Mouse (Mus musculus): ENCODE measurements around the gene Tuba1c. TPM values are rescaled to one million over a fixed set of nuclear protein-coding genes. Genes with fewer than 3 reads are reported as not detected.

The Tuba1c gene
- total and polyA plus RNA-seq, 3 experiments, result 129 to 163 TPM; not detected in 1

DNA sequence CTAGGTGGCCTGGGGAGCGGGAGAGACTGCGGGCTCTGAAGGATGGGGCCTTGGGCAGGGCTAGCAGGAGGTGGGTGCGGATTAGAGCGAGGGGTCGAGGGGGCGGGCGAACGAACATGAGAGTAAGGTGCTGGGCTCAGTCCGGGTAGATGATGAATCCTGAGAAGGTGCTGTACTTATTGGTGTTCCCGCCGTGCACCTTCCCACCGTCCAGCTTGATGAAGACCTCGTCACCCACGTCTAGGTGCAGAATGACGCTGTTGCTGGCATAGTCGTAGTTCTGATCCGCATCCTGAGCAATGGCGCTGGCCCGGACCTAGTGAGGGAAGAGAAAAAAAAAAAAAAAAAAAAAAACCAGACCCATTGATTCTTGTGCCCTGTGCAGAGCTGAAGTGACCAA lies 54.9 kb downstream of the Tuba1c start:
- TF ChIP-seq NELFE (IDR thresholded peaks at IDR 0.05; ENCODE audit: low read depth, low read length) (no peak), ZNF384 (IDR thresholded peaks at IDR 0.05; ENCODE audit: low read depth, low read length) (0 out of 2 replicates have a peak, but pooled peaks have one; percentile 34)
- H3K27me3 ChIP-seq (ENCODE audit: control insufficient read depth in 1 of 2, insufficient read depth in 2 of 2, low read length in 2 of 2), result no peaks in the 10 kb centered on the region
- no peaks in the 10 kb centered on the region for H3K79me2 ChIP-seq (ENCODE audit: control insufficient read depth, insufficient read depth, low read length, poor library complexity)
- no peak for DNase-seq (ENCODE audit: low read depth, low spot score)
- H3K9ac ChIP-seq (ENCODE audit: control insufficient read depth, low read depth, low read length, poor library complexity, severe bottlenecking), result no peak overlapping the region
- no peaks in the 10 kb centered on the region for H3K9me3 ChIP-seq (replicated peaks; ENCODE audit: insufficient read depth, low read length)
- H3K4me1 ChIP-seq (ENCODE audit: control insufficient read depth in 1 of 2, insufficient read depth in 2 of 2, low read length in 2 of 2), result no peaks in the 10 kb centered on the region
- H3K27ac ChIP-seq (ENCODE audit: control insufficient read depth, low read depth, low read length), result no peak overlapping the region
- peaks cover 0 to 9% of the 10 kb centered on the region in 2 experiments; a peak in 2 of 4 replicates for H3K36me3 ChIP-seq (ENCODE audit: control insufficient read depth in 1 of 2, insufficient read depth in 2 of 2, low read length in 2 of 2)
- H3K4me3 ChIP-seq (ENCODE audit: control insufficient read depth in 1 of 2, insufficient read depth in 1 of 2, low read depth in 2 of 2, low read length in 2 of 2), result no peak overlapping the region

DNA sequence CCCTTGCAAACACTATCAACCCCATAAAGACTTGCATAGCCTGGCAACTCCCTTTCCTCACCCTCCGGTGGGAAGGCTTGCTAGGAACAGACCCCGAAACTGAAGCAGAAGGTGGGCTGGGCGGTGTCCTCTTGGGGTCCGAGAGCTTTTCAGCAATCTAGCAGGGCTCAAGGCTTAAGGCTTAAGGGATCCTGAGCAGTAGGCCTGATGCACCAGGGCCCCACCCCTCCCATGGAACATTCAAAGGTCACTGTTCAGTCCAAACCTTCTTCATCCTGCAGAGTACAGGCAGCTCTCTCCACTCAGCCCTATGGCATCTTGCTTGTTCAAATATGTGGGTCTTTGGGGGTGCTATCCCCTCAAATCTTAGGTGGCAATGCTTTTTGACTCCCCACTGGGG lies 56.3 kb downstream of the Tuba1c start:
- no peak for DNase-seq (ENCODE audit: low read depth, low spot score)
- Histone ChIP-seq H3K4me3 (ENCODE audit: control insufficient read depth in 1 of 2, insufficient read depth in 1 of 2, low read depth in 2 of 2, low read length in 2 of 2) (no peak overlapping the region), H3K9ac (ENCODE audit: control insufficient read depth, low read depth, low read length, poor library complexity, severe bottlenecking) (no peak overlapping the region), H3K36me3 (ENCODE audit: control insufficient read depth in 1 of 2, insufficient read depth in 2 of 2, low read length in 2 of 2) (peaks cover 0 to 4% of the 10 kb centered on the region in 2 experiments; a peak in 1 of 4 replicates), H3K27me3 (ENCODE audit: control insufficient read depth in 1 of 2, insufficient read depth in 2 of 2, low read length in 2 of 2) (no peaks in the 10 kb centered on the region), H3K9me3 (replicated peaks; ENCODE audit: insufficient read depth, low read length) (no peaks in the 10 kb centered on the region), H3K4me1 (ENCODE audit: control insufficient read depth in 1 of 2, insufficient read depth in 2 of 2, low read length in 2 of 2) (no peaks in the 10 kb centered on the region), H3K27ac (ENCODE audit: control insufficient read depth, low read depth, low read length) (no peak overlapping the region), H3K79me2 (ENCODE audit: control insufficient read depth, insufficient read depth, low read length, poor library complexity) (no peaks in the 10 kb centered on the region)
- TF ChIP-seq HCFC1 (IDR thresholded peaks at IDR 0.05; ENCODE audit: low read depth, low read length) (no peak), RAD21 (IDR thresholded peaks at IDR 0.05; ENCODE audit: low read depth, low read length) (no peak), MYC (IDR thresholded peaks at IDR 0.05; ENCODE audit: low read depth, low read length) (no peak), TAL1 (IDR thresholded peaks at IDR 0.05; ENCODE audit: low read length) (no peak), EP300 (IDR thresholded peaks at IDR 0.05; ENCODE audit: low read depth in 1 of 2, low read length in 2 of 2) (no peak)

DNA sequence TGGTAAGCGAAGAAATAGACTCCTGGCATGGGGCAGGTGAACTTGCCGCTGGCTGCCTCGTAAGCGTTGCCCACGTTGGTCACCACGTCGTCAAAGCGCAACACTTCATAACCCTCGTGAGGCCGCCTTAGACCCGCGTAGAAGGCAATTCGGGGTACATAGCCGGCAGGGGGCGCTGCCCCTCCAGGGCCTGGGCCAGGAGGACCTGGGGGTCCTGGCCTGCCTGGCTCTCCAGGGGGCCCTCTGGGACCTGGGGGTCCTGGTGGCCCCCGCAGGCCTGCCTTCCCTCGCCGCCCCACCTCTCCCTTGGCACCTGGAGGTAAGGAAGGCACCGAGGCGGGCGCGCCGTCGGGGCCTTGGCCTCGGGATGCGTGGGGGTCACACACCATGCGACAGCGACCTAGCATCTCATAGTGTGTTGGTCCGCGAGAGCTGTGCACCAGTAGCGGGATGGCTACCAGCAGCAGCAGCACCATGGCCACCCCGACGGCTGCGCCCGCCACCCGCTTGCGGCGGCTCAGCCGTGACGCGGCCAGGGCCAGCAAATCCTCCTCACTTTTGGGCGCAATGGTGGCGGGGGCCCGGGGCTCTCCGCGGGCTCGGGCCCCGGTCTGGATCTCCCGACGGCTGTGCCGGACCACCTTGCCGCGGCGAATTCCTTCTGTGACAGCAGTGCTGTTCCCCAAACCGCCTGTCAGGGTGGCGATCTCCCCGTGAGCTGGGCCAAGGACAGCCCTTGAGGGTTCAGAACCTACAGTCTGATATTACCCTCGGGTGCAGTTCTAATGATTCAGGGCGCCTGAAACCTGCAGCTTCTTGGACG lies 57.8 kb downstream of the Tuba1c start, which contains the start of gene C1ql4:
Gene C1ql4, minus strand, starts transcription at position 565 of the 823 bp plus-strand sequence.
- Histone ChIP-seq H3K4me1 (ENCODE audit: control insufficient read depth in 1 of 2, insufficient read depth in 2 of 2, low read length in 2 of 2) (no peaks in the 10 kb centered on the region), H3K27me3 (ENCODE audit: control insufficient read depth in 1 of 2, insufficient read depth in 2 of 2, low read length in 2 of 2) (no peaks in the 10 kb centered on the region), H3K9ac (ENCODE audit: control insufficient read depth, low read depth, low read length, poor library complexity, severe bottlenecking) (no peak within 1 kb of the TSS), H3K9me3 (replicated peaks; ENCODE audit: insufficient read depth, low read length) (no peaks in the 10 kb centered on the region), H3K4me3 (ENCODE audit: control insufficient read depth in 1 of 2, insufficient read depth in 1 of 2, low read depth in 2 of 2, low read length in 2 of 2) (peak within 1 kb of the TSS; percentile 35 to 56), H3K36me3 (ENCODE audit: control insufficient read depth in 1 of 2, insufficient read depth in 2 of 2, low read length in 2 of 2) (peaks cover 2 to 3% of the 10 kb centered on the region in 2 experiments; a peak in 3 of 4 replicates), H3K27ac (ENCODE audit: control insufficient read depth, low read depth, low read length) (no peak within 1 kb of the TSS), H3K79me2 (ENCODE audit: control insufficient read depth, insufficient read depth, low read length, poor library complexity) (no peaks in the 10 kb centered on the region)
- no peak for DNase-seq (ENCODE audit: low read depth, low spot score)
- TF ChIP-seq POLR2AphosphoS5 (IDR thresholded peaks at IDR 0.05; ENCODE audit: borderline replicate concordance, low read depth, low read length) (no peak), POLR2A (IDR thresholded peaks at IDR 0.05; ENCODE audit: control insufficient read depth in 1 of 2, insufficient read depth in 1 of 2, low read depth in 1 of 2, low read length in 2 of 2, poor library complexity in 1 of 2) (no peak), CTCF (IDR thresholded peaks at IDR 0.05 in 2 of 3, conservative IDR thresholded peaks at IDR 0.05 in 1 of 3; ENCODE audit: control insufficient read depth in 1 of 3, insufficient read depth in 1 of 3, low read depth in 2 of 3, low read length in 3 of 3, poor library complexity in 1 of 3, severe bottlenecking in 1 of 3) (0 out of 6 replicates have a peak, but pooled peaks of 1 of the 3 experiments have one; percentile 1), MAZ (IDR thresholded peaks at IDR 0.05; ENCODE audit: low read depth, low read length) (no peak)

Other genes starting within 250 kb of the Tuba1c start
- gene Wnt1, start 240.0 kb upstream of the Tuba1c start, total RNA-seq (2012; rRNA removed), result not detected in 2 replicates
- not detected for gene Wnt1, start 240.0 kb upstream of the Tuba1c start, polyA plus RNA-seq (2012; ENCODE audit: insufficient read depth in 1 of 2, insufficient read length in 2 of 2, low read depth in 1 of 2, low replicate concordance in 2 of 2, missing spikeins in 1 of 2)
- 2.8 and 4.0 TPM in 2 replicates for gene Ddn, start 220.4 kb upstream of the Tuba1c start, total RNA-seq (2012; rRNA removed)
- 1 to 10 TPM in 1 of 2 experiments, not detected in 1; 4.2 TPM for gene Ddn, start 220.4 kb upstream of the Tuba1c start, polyA plus RNA-seq (2012; ENCODE audit: insufficient read depth in 1 of 2, insufficient read length in 2 of 2, low read depth in 1 of 2, low replicate concordance in 2 of 2, missing spikeins in 1 of 2)
- gene Prkag1, start 198.4 kb upstream of the Tuba1c start, total RNA-seq (2012; rRNA removed), result 122 and 126 TPM in 2 replicates
- gene Prkag1, start 198.4 kb upstream of the Tuba1c start, polyA plus RNA-seq (2012; ENCODE audit: insufficient read depth in 1 of 2, insufficient read length in 2 of 2, low read depth in 1 of 2, low replicate concordance in 2 of 2, missing spikeins in 1 of 2), result 100 to 1,000 TPM; 141 to 348 TPM
- gene Kmt2d, start 158.7 kb upstream of the Tuba1c start, total RNA-seq (2012; rRNA removed), result 12.5 and 15.4 TPM in 2 replicates
- 10 to 100 TPM; 42.0 to 47.7 TPM for gene Kmt2d, start 158.7 kb upstream of the Tuba1c start, polyA plus RNA-seq (2012; ENCODE audit: insufficient read depth in 1 of 2, insufficient read length in 2 of 2, low read depth in 1 of 2, low replicate concordance in 2 of 2, missing spikeins in 1 of 2)
- 9.4 and 10.1 TPM in 2 replicates for gene Rhebl1, start 135.4 kb upstream of the Tuba1c start, total RNA-seq (2012; rRNA removed)
- 10 to 100 TPM in 1 of 2 experiments, not detected in 1; 16.6 TPM for gene Rhebl1, start 135.4 kb upstream of the Tuba1c start, polyA plus RNA-seq (2012; ENCODE audit: insufficient read depth in 1 of 2, insufficient read length in 2 of 2, low read depth in 1 of 2, low replicate concordance in 2 of 2, missing spikeins in 1 of 2)
- 0.12 TPM in 1 of 2 replicates, not detected in the other for gene Dhh, start 131.4 kb upstream of the Tuba1c start, total RNA-seq (2012; rRNA removed)
- not detected for gene Dhh, start 131.4 kb upstream of the Tuba1c start, polyA plus RNA-seq (2012; ENCODE audit: insufficient read depth in 1 of 2, insufficient read length in 2 of 2, low read depth in 1 of 2, low replicate concordance in 2 of 2, missing spikeins in 1 of 2)
- 7.0 and 13.5 TPM in 2 replicates for gene Lmbr1l, start 111.7 kb upstream of the Tuba1c start, total RNA-seq (2012; rRNA removed)
- 10 to 100 TPM in 1 of 2 experiments, not detected in 1; 17.3 TPM for gene Lmbr1l, start 111.7 kb upstream of the Tuba1c start, polyA plus RNA-seq (2012; ENCODE audit: insufficient read depth in 1 of 2, insufficient read length in 2 of 2, low read depth in 1 of 2, low replicate concordance in 2 of 2, missing spikeins in 1 of 2)
- gene Tuba1b, start 95.3 kb upstream of the Tuba1c start, total RNA-seq (2012; rRNA removed), result 1,577 and 1,672 TPM in 2 replicates
- gene Tuba1b, start 95.3 kb upstream of the Tuba1c start, polyA plus RNA-seq (2012; ENCODE audit: insufficient read depth in 1 of 2, insufficient read length in 2 of 2, low read depth in 1 of 2, low replicate concordance in 2 of 2, missing spikeins in 1 of 2), result 1,000 to 10,000 TPM in 1 of 2 experiments, not detected in 1; 1,861 TPM
- not detected in 2 replicates for gene Gm49450, start 76.3 kb upstream of the Tuba1c start, total RNA-seq (2012; rRNA removed)
- gene Gm49450, start 76.3 kb upstream of the Tuba1c start, polyA plus RNA-seq (2012; ENCODE audit: insufficient read depth in 1 of 2, insufficient read length in 2 of 2, low read depth in 1 of 2, low replicate concordance in 2 of 2, missing spikeins in 1 of 2), result not detected
- gene Tuba1a, start 76.2 kb upstream of the Tuba1c start, total RNA-seq (2012; rRNA removed), result 112 and 133 TPM in 2 replicates
- 10 to 100 TPM in 1 of 2 experiments, not detected in 1; 83.6 TPM for gene Tuba1a, start 76.2 kb upstream of the Tuba1c start, polyA plus RNA-seq (2012; ENCODE audit: insufficient read depth in 1 of 2, insufficient read length in 2 of 2, low read depth in 1 of 2, low replicate concordance in 2 of 2, missing spikeins in 1 of 2)
- not detected in 2 replicates for gene Prph, start 25.3 kb downstream of the Tuba1c start, total RNA-seq (2012; rRNA removed)
- gene Prph, start 25.3 kb downstream of the Tuba1c start, polyA plus RNA-seq (2012; ENCODE audit: insufficient read depth in 1 of 2, insufficient read length in 2 of 2, low read depth in 1 of 2, low replicate concordance in 2 of 2, missing spikeins in 1 of 2), result not detected
- gene Troap, start 44.7 kb downstream of the Tuba1c start, total RNA-seq (2012; rRNA removed), result 24.3 and 25.8 TPM in 2 replicates
- 10 to 100 TPM in 1 of 2 experiments, not detected in 1; 70.2 TPM for gene Troap, start 44.7 kb downstream of the Tuba1c start, polyA plus RNA-seq (2012; ENCODE audit: insufficient read depth in 1 of 2, insufficient read length in 2 of 2, low read depth in 1 of 2, low replicate concordance in 2 of 2, missing spikeins in 1 of 2)
- gene C1ql4, start 57.9 kb downstream of the Tuba1c start, total RNA-seq (2012; rRNA removed), result 0.15 TPM in 1 of 2 replicates, not detected in the other
- under 1 TPM in 1 of 2 experiments, not detected in 1; 0.08 TPM for gene C1ql4, start 57.9 kb downstream of the Tuba1c start, polyA plus RNA-seq (2012; ENCODE audit: insufficient read depth in 1 of 2, insufficient read length in 2 of 2, low read depth in 1 of 2, low replicate concordance in 2 of 2, missing spikeins in 1 of 2)
- 3.2 TPM in 2 replicates for gene Dnajc22, start 63.3 kb downstream of the Tuba1c start, total RNA-seq (2012; rRNA removed)
- gene Dnajc22, start 63.3 kb downstream of the Tuba1c start, polyA plus RNA-seq (2012; ENCODE audit: insufficient read depth in 1 of 2, insufficient read length in 2 of 2, low read depth in 1 of 2, low replicate concordance in 2 of 2, missing spikeins in 1 of 2), result 1 to 10 TPM in 1 of 2 experiments, not detected in 1; 5.3 TPM
- 8.2 and 12.0 TPM in 2 replicates for gene Spats2, start 96.0 kb downstream of the Tuba1c start, total RNA-seq (2012; rRNA removed)
- 10 to 100 TPM in 1 of 2 experiments, not detected in 1; 24.5 TPM for gene Spats2, start 96.0 kb downstream of the Tuba1c start, polyA plus RNA-seq (2012; ENCODE audit: insufficient read depth in 1 of 2, insufficient read length in 2 of 2, low read depth in 1 of 2, low replicate concordance in 2 of 2, missing spikeins in 1 of 2)
- 0.15 and 0.16 TPM in 2 replicates for gene Kcnh3, start 195.0 kb downstream of the Tuba1c start, total RNA-seq (2012; rRNA removed)
- gene Kcnh3, start 195.0 kb downstream of the Tuba1c start, polyA plus RNA-seq (2012; ENCODE audit: insufficient read depth in 1 of 2, insufficient read length in 2 of 2, low read depth in 1 of 2, low replicate concordance in 2 of 2, missing spikeins in 1 of 2), result 1 to 10 TPM in 1 of 2 experiments, not detected in 1; 1.3 TPM
- gene Mcrs1, start 222.1 kb downstream of the Tuba1c start, total RNA-seq (2012; rRNA removed), result 113 and 131 TPM in 2 replicates
- gene Mcrs1, start 222.1 kb downstream of the Tuba1c start, polyA plus RNA-seq (2012; ENCODE audit: insufficient read depth in 1 of 2, insufficient read length in 2 of 2, low read depth in 1 of 2, low replicate concordance in 2 of 2, missing spikeins in 1 of 2), result 100 to 1,000 TPM in 1 of 2 experiments, not detected in 1; 124 TPM